Mouse (Mus musculus) hindbrain, embryonic 16.5 days (tissue): ENCODE results near the gene Gm26938. TPM values are rescaled to one million over a fixed set of nuclear protein-coding genes. Genes with fewer than 3 reads are reported as not detected.

Experiments used
- ATAC-seq: fragments of 200-750 bp; cut with Nextera tagmentation; 2 replicates; pipeline ENCODE4 v1.8.0; 2017; ENCODE audit warnings: moderate TSS enrichment, moderate library complexity
- H3K27ac ChIP-seq: fragments of 300-500 bp; sonication (generic); 2 replicates; pipeline ENCODE4 v1.5.1; 2014; ENCODE audit warnings: low read depth, mild to moderate bottlenecking, control low read depth, low read length, moderate library complexity
- H3K27me3 ChIP-seq: fragments of 300-500 bp; sonication (generic); replicated peaks from 2 replicates; pipeline ENCODE4 v1.6.1; 2014; ENCODE audit warnings: low read length; ENCODE audit not compliant: control insufficient read depth, insufficient read depth
- H3K36me3 ChIP-seq: fragments of 300-500 bp; sonication (generic); 2 replicates; pipeline ENCODE4 v1.6.1; 2014; ENCODE audit warnings: mild to moderate bottlenecking, low read length, moderate library complexity, mixed read lengths; ENCODE audit not compliant: control insufficient read depth, insufficient read depth
- H3K4me1 ChIP-seq: fragments of 300-500 bp; sonication (generic); 2 replicates; pipeline ENCODE4 v1.6.1; 2014; ENCODE audit warnings: low read depth, low read length; ENCODE audit not compliant: control insufficient read depth, insufficient read depth
- H3K4me2 ChIP-seq: fragments of 300-500 bp; sonication (generic); 2 replicates; pipeline ENCODE4 v1.6.1; 2014; ENCODE audit warnings: mild to moderate bottlenecking, low read length, control low read depth, moderate library complexity
- H3K4me3 ChIP-seq: fragments of 300-500 bp; sonication (generic); 2 replicates; pipeline ENCODE4 v1.5.1; 2014; ENCODE audit warnings: mild to moderate bottlenecking, low read length, control low read depth, moderate library complexity
- H3K9ac ChIP-seq: fragments of 300-500 bp; sonication (generic); 2 replicates; pipeline ENCODE4 v1.6.1; 2014; ENCODE audit warnings: low read depth, mild to moderate bottlenecking, control low read depth, low read length, moderate library complexity
- H3K9me3 ChIP-seq: fragments of 300-500 bp; sonication (generic); 2 replicates; pipeline ENCODE4 v1.6.1; 2014; ENCODE audit warnings: mild to moderate bottlenecking, low read length, moderate library complexity; ENCODE audit not compliant: control insufficient read depth
- WGBS: fragments of 180-500 bp; shearing (Covaris S2); extraction: QIAGEN DNeasy Blood & Tissue Kit; methylation state at CpG from one replicate; pipeline ENCODE4 v1.1.7; 2014; 5-methylcytosine and 5-hydroxymethylcytosine counted together
- polyA plus RNA-seq: library from polyadenylated mRNA; unstranded; fragments of >200 nt; fragmentation: Nextera tagmentation; extraction: Ambion mirVana; gene quantifications from 2 replicates; pipeline ENCODE4 v1.2.1, GENCODE M21; 2015

Gene Gm26938
- polyA plus RNA-seq, 1 experiment from 2014 or later, result not detected

DNA sequence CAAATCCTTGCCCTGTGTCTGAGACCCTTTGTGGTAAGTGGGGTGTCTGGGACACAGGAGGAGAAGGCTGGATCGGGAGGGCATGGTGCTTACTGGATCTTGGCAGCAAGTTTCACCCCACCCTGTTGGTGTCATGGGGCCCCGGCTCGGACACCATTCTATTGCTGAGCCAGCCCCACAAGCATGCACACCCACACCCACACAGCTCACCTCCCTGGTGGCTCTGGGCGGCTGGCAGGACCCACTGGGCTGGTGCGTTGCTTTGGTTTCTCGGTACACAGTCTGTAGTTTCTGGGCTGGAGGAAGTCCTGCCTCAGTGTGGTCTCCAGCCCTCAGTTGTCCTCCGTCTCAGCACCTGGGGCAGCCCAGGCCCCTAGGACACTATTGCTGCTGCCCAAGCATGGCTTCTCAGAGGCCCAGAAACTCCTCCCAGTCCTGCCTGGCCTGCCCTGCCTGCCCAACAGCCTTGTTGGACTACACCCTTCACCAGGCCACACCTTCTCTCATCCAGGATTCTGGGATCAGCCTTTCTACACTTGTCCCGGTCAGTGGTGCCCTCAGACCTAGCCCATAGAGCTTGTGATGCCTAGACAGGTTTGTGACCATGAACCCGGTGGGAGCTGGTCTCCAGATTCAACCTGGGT, 6.5 kb downstream of the Gm26938 start, which contains the start of gene Tmem184a:
Gene Tmem184a, minus strand, starts transcription at position 380 of the 644 bp plus-strand sequence.
- Histone ChIP-seq H3K36me3 (peaks cover 22% of the 10 kb centered on the region; the same call in 1 of the 2 replicates), H3K9me3 (no peaks in the 10 kb centered on the region), H3K9ac (no peak within 1 kb of the TSS), H3K4me1 (peaks cover under 1% of the 10 kb centered on the region; the same call in 1 of the 2 replicates), H3K27me3 (peaks cover 1% of the 10 kb centered on the region; the same call in 1 of the 2 replicates), H3K4me2 (no peak within 1 kb of the TSS), H3K4me3 (no peak within 1 kb of the TSS), H3K27ac (no peak within 1 kb of the TSS)
- 83% methylated on average over 8 of the region's 9 CpGs for WGBS
- no peak for ATAC-seq

DNA sequence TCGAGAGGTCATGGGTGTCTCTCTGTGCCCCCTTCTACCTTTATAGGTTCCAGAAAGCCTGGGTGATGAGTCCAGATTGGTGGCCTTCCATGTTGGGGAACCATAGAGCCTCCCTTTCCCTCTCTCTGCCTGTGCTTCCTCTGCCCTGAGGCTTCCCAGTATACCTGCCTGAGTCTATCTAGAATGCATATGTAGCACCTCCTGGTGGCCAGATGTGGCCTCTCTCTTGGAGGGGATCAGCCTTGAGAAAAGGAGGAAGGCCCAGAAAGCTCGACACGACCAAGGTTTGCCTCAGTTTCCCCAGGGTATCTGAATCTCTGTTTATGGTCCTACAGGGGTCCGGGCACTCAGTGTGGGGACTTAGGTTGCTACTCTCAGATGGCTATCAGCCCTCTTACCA, 7.4 kb downstream of the Gm26938 start:
- H3K4me3 ChIP-seq, result no peak overlapping the region
- no peak for ATAC-seq
- H3K4me2 ChIP-seq, result no peak overlapping the region
- WGBS, result 60% methylated on average over 4 of the region's 4 CpGs
- H3K9ac ChIP-seq, result no peak overlapping the region
- peaks cover 19% of the 10 kb centered on the region; the same call in 1 of the 2 replicates for H3K36me3 ChIP-seq
- H3K27me3 ChIP-seq, result peaks cover 7% of the 10 kb centered on the region
- H3K27ac ChIP-seq, result no peak overlapping the region
- H3K4me1 ChIP-seq, result no peaks in the 10 kb centered on the region
- no peaks in the 10 kb centered on the region for H3K9me3 ChIP-seq

DNA sequence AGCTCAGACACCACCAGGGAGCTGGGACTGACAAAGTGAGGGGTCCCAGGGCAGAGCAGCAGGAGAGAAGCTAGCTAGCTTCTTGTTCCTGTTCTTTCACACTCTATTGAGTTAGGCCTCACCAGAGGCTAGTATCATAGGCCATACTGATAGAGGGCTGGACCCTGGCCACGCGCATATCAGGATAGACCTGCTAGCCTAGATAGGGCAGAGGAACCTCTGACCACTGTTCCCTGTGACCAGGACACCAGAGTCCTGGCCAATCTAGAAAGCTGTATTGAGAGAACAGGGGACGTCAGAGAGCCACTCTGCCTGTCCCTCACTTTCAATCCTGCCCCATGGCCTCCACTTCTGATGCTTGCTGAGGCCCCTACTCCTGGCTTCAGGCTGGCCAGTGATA, 8.2 kb downstream of the Gm26938 start:
- Histone ChIP-seq H3K4me2 (no peak overlapping the region), H3K4me1 (no peaks in the 10 kb centered on the region), H3K4me3 (no peak overlapping the region), H3K9ac (no peak overlapping the region), H3K36me3 (peaks cover 12% of the 10 kb centered on the region; the same call in 1 of the 2 replicates), H3K9me3 (no peaks in the 10 kb centered on the region), H3K27me3 (peaks cover 12% of the 10 kb centered on the region), H3K27ac (no peak overlapping the region)
- no peak for ATAC-seq
- 92% methylated on average over 3 of the region's 3 CpGs for WGBS

DNA sequence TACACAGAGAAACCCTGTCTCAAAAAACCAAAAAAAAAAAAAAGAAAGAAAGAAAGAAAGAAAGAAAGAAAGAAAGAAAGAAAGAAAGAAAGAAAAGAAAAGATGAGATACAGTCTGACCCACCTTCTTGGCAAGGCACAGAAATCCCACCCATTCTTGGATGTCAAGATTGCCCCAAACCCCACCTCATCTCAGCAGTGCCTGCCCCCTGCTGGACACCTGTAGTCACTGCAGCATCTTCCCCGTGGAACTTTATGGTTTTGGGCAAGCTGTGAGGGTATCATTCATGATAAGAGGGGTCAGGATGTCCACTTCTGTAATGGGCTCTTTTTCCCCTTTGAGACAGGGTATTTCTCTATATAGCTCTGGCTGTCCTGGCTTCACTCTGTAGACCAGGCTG, 8.9 kb downstream of the Gm26938 start:
- Histone ChIP-seq H3K4me1 (no peaks in the 10 kb centered on the region), H3K27me3 (peaks cover 12% of the 10 kb centered on the region), H3K36me3 (peaks cover 6% of the 10 kb centered on the region; the same call in 1 of the 2 replicates), H3K4me2 (no peak overlapping the region), H3K4me3 (no peak overlapping the region), H3K9me3 (no peaks in the 10 kb centered on the region), H3K9ac (no peak overlapping the region), H3K27ac (no peak overlapping the region)
- 7% methylated on average over 1 of the region's 1 CpGs for WGBS
- no peak for ATAC-seq

DNA sequence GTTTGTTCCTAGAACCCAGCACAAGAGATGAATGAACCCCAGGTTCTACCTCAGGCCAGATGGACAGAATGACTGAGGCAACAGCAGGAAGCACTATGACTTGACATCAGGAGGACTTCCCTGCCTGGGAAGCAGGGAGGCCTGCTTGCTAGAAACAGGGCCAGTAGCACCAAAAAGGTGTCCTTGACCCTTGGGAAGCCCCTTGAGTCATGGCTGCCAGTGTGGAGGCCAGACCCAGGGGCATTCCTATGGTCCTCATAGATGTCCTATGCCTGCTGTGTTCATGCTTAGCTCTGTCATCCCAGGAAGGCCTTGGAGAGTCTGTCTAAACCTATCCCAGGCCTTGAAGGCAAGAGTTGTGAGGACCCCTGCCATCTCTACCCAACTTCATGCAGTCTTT, 9.8 kb downstream of the Gm26938 start:
- H3K4me3 ChIP-seq, result no peak overlapping the region
- H3K9ac ChIP-seq, result no peak overlapping the region
- no peak overlapping the region for H3K4me2 ChIP-seq
- no peak overlapping the region for H3K27ac ChIP-seq
- H3K4me1 ChIP-seq, result no peaks in the 10 kb centered on the region
- H3K27me3 ChIP-seq, result peaks cover 12% of the 10 kb centered on the region
- H3K36me3 ChIP-seq, result no peaks in the 10 kb centered on the region
- no peaks in the 10 kb centered on the region for H3K9me3 ChIP-seq
- no peak for ATAC-seq

DNA sequence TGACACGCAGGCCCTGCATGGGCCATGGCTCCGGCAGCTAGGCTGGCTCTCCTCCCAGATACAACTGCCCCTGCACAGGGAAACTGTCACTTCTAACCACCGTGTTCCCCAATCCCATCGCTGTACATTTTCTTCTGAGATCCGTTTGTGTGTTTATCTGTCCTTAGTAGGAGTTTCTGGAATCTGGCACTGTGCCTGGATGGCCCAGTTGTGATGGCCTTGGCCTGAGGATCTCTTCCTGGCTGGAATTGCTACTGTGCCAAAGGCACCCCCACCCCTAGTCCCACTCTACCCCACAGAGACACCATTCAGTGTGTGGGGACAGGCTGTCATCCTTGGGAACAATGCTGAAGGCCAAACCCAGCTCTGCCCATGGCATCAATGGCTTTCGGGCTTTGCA, 10.2 kb downstream of the Gm26938 start:
- Histone ChIP-seq H3K4me2 (no peak overlapping the region), H3K9ac (no peak overlapping the region), H3K27me3 (peaks cover 12% of the 10 kb centered on the region), H3K9me3 (no peaks in the 10 kb centered on the region), H3K4me1 (no peaks in the 10 kb centered on the region), H3K27ac (no peak overlapping the region), H3K36me3 (no peaks in the 10 kb centered on the region), H3K4me3 (no peak overlapping the region)
- 56% methylated on average over 6 of the region's 6 CpGs for whole genome bisulfite sequencing
- no peak for ATAC-seq

DNA sequence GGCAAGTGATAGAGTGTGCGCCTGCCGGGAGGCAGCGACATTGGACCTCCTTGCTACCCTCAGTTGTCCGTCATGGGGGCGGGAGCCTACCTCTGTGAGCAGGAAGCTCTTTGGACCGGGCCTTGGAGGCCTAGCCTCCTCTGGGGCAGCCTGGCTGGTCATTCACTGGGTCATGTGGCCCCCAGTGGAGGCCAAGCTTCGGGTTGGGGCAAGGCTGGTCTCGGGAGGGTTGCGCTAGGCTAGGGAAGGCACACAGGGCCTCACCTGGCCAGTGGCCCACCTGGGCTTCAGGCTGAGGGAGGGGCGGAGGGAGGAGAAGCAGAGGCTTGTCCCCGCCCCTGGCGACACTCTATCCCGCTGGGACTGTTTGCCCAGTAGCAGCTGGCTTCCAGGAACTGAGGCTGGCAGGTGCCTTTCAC, 12.2 kb downstream of the Gm26938 start:
- Histone ChIP-seq H3K4me2 (no peak overlapping the region), H3K27ac (no peak overlapping the region), H3K36me3 (no peaks in the 10 kb centered on the region), H3K4me3 (no peak overlapping the region), H3K9ac (no peak overlapping the region), H3K4me1 (no peaks in the 10 kb centered on the region), H3K9me3 (no peaks in the 10 kb centered on the region), H3K27me3 (peaks cover 12% of the 10 kb centered on the region)
- 9% methylated on average over 8 of the region's 13 CpGs for WGBS
- ATAC-seq, result no peak

DNA sequence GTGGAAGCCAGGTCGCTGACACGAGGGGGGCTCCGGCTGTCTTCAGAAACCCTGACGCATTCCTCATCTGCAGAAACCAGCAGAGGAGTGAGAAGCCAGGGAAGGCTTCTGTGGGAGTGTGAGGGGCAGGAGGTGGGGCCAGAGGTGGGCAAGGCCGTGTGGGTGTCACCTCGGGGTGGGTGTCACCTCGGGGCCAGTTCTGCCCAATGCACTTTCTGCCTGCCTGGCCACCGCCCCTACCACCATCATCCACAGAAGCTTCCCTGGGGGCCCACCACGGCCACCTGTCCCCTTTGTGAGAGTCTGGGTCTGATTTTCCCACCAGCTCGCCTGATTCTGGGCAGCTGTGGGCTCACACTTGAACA, 13.1 kb downstream of the Gm26938 start:
- H3K27ac ChIP-seq, result no peak overlapping the region
- WGBS, result 37% methylated on average over 10 of the region's 10 CpGs
- no peak overlapping the region for H3K9ac ChIP-seq
- no peaks in the 10 kb centered on the region for H3K4me1 ChIP-seq
- H3K9me3 ChIP-seq, result no peaks in the 10 kb centered on the region
- H3K4me3 ChIP-seq, result no peak overlapping the region
- ATAC-seq, result no peak
- no peaks in the 10 kb centered on the region for H3K36me3 ChIP-seq
- H3K4me2 ChIP-seq, result no peak overlapping the region
- H3K27me3 ChIP-seq, result peaks cover 12% of the 10 kb centered on the region

DNA sequence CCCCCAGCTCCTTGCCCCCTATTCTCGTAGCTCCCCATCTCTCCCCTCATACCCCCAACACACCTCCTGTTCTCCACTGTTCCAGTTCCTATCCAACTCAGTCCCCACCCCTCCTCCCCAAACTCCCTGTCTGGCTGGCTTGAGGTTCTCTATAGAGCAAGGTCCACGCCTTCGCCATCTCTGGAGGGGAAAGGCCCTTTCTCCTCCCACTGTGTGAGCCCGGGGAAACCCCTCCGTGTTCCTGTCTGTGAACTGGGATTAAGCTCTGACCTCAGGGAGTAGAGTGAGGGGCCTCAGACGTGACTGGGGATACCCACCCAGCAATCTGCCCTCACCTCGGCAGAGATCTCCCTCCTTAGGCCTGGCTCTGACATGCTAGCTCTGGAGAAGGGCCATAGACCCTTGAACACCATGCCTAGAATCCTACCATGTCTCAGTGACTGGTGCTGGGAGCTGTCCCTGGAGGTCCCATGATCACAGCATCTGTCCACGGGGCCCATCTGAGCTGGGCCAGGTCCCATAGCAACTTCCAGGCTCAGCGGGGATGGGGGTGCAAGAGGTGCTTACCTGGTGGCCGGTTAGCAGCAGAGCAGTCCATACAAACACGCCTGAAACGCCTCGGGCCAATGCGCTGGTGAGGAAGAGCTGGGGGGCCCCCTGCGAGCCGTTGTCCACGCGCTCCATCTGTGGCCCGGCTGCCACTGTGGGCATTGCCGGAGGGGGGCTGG, 13.6 kb downstream of the Gm26938 start:
- no peaks in the 10 kb centered on the region for H3K36me3 ChIP-seq
- no peak overlapping the region for H3K4me3 ChIP-seq
- peaks cover 12% of the 10 kb centered on the region for H3K27me3 ChIP-seq
- H3K4me2 ChIP-seq, result no peak overlapping the region
- no peak overlapping the region for H3K9ac ChIP-seq
- H3K27ac ChIP-seq, result no peak overlapping the region
- H3K4me1 ChIP-seq, result no peaks in the 10 kb centered on the region
- ATAC-seq, result no peak
- H3K9me3 ChIP-seq, result no peaks in the 10 kb centered on the region
- WGBS, result 67% methylated on average over 20 of the region's 20 CpGs
